ENCODE assay signal across 9 mouse cellular contexts in the genomic region with DNA sequence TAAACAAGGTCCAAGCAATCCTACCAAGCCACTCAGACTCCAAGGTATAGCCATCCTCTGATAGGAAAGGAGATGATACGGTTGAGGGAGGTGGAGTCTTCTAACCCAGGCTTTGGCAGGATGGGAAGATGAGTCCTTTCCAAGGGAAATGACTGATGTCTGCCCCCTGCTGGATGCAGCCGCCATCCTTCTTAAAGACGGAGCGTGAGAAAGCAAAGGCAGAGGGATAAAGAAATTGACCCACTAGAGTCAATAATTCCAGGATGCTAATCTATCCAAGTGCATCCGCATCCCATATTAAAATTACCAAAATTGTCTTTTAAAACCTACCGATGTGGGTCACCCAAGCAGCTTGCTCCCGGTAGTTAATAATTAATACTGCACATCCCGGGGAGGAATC.
DNase-seq lines count a peak whose midpoint lies in the region; ATAC-seq and TF ChIP-seq lines count a peak whose summit lies in the region.
"Had no signal": no experiment of that assay in that cellular context is flagged by ENCODE, and none has a peak within 500 bp of the region (broad histone marks: within the 10 kb centered on the region; RNA-seq: fewer than 3 reads in every experiment).

No protein-coding gene starts in this region.

- 74% methylated on average over 8 of the region's 8 CpGs for WGBS in embryonic facial prominence, embryonic 14.5 days
- WGBS in stomach, postnatal 0 days = 66% methylated on average over 8 of the region's 8 CpGs

- H3K27me3 ChIP-seq in embryonic facial prominence, embryonic 14.5 days (replicated peaks; ENCODE audit: control insufficient read depth, insufficient read depth, low read length) = no peaks in the 10 kb centered on the region
- no peaks in the 10 kb centered on the region for H3K27me3 ChIP-seq in stomach, postnatal 0 days (ENCODE audit: control insufficient read depth, insufficient read depth, low read length)
- H3K27me3 ChIP-seq: lung, embryonic 15.5 days had no signal

- H3K36me3 ChIP-seq in ES-E14 (ENCODE audit: control insufficient read depth, insufficient read depth, low read length, poor library complexity, severe bottlenecking) = no peaks in the 10 kb centered on the region
- no peaks in the 10 kb centered on the region for H3K36me3 ChIP-seq in embryonic facial prominence, embryonic 14.5 days (ENCODE audit: control insufficient read depth, insufficient read depth, low read length)
- no peaks in the 10 kb centered on the region for H3K36me3 ChIP-seq in stomach, postnatal 0 days (ENCODE audit: control insufficient read depth, insufficient read depth, low read length)
- H3K36me3 ChIP-seq: lung, embryonic 15.5 days had no signal

- no peak overlapping the region for H3K4me3 ChIP-seq in ES-E14 (ENCODE audit: insufficient read depth in 1 of 2, low read depth in 1 of 2, low read length in 2 of 2, poor library complexity in 1 of 2, severe bottlenecking in 1 of 2)
- no peak overlapping the region for H3K4me3 ChIP-seq in embryonic facial prominence, embryonic 14.5 days (ENCODE audit: low read depth, low read length)
- H3K4me3 ChIP-seq in layer of hippocampus, adult 2 months = peak overlapping the region; percentile 46
- no peak overlapping the region for H3K4me3 ChIP-seq in stomach, postnatal 0 days (ENCODE audit: low read depth, low read length)
- H3K4me3 ChIP-seq: lung, embryonic 15.5 days had no signal

- no peaks in the 10 kb centered on the region for H3K4me1 ChIP-seq in ES-E14 (ENCODE audit: control insufficient read depth in 2 of 2, insufficient read depth in 2 of 2, low read length in 2 of 2, poor library complexity in 1 of 2)
- peaks cover 12% of the 10 kb centered on the region; the same call in 1 of the 2 replicates for H3K4me1 ChIP-seq in embryonic facial prominence, embryonic 14.5 days (ENCODE audit: control insufficient read depth, insufficient read depth, low read length)
- H3K4me1 ChIP-seq in stomach, postnatal 0 days (replicated peaks; ENCODE audit: control insufficient read depth, insufficient read depth) = no peaks in the 10 kb centered on the region

- TF ChIP-seq EP300 in stomach, postnatal 0 days (optimal IDR thresholded peaks at IDR 0.05) = no peak

- H3K9ac ChIP-seq in ES-E14 (ENCODE audit: insufficient read depth, low read depth, low read length, poor library complexity, severe bottlenecking) = no peak overlapping the region
- H3K9ac ChIP-seq in embryonic facial prominence, embryonic 14.5 days (ENCODE audit: low read depth, low read length) = no peak overlapping the region
- H3K9ac ChIP-seq in stomach, postnatal 0 days (ENCODE audit: low read length) = no peak overlapping the region
- H3K9ac ChIP-seq: lung, embryonic 15.5 days had no signal

- no peaks in the 10 kb centered on the region for H3K9me3 ChIP-seq in ES-E14 (ENCODE audit: control insufficient read depth, insufficient read depth, low read depth, low read length)
- H3K9me3 ChIP-seq in embryonic facial prominence, embryonic 14.5 days (ENCODE audit: control insufficient read depth, low read length) = no peaks in the 10 kb centered on the region
- no peaks in the 10 kb centered on the region for H3K9me3 ChIP-seq in stomach, postnatal 0 days (ENCODE audit: control insufficient read depth, low read length)
- H3K9me3 ChIP-seq: lung, embryonic 15.5 days had no signal

- DNase-seq in cerebellum, postnatal 10 days = peak; percentile 82
- peak; percentile 44 for DNase-seq in ES-E14 (ENCODE audit: low read depth, low spot score)
- peak; percentile 41 for DNase-seq in embryonic facial prominence, embryonic 14.5 days (ENCODE audit: low spot score)
- DNase-seq in layer of hippocampus, adult 2 months (ENCODE audit: low spot score in 2 of 2) = peak; percentile 41 to 68
- peak; percentile 15 for DNase-seq in lung, postnatal 25 days (ENCODE audit: low spot score)
- peak; percentile 25 for DNase-seq in stomach, postnatal 0 days (ENCODE audit: low spot score)
- no peak for DNase-seq in spleen, adult 12 weeks (ENCODE audit: low spot score)

- H3K4me2 ChIP-seq in embryonic facial prominence, embryonic 14.5 days (ENCODE audit: low read depth, low read length) = no peak overlapping the region
- H3K4me2 ChIP-seq in stomach, postnatal 0 days (replicated peaks; ENCODE audit: low read depth) = no peak overlapping the region

- in situ Hi-C loops in ES-E14 (cut with MboI; ENCODE audit: low sequenced_read_pairs in 2 of 2, unreplicated experiment in 2 of 2) = loop anchor here in 1 of 2 experiments (10.0 kb wide), 1 partner anchor 286 kb away; no protein-coding TSS in a partner anchor

- TF ChIP-seq CTCF in layer of hippocampus, adult 2 months (conservative IDR thresholded peaks at IDR 0.05) = peak; percentile 87
- TF ChIP-seq CTCF in stomach, postnatal 0 days (IDR thresholded peaks at IDR 0.05; ENCODE audit: low read depth) = peak; percentile 64

- H3K27ac ChIP-seq in ES-E14 (ENCODE audit: insufficient read depth, low read depth, low read length, poor library complexity, severe bottlenecking) = no peak overlapping the region
- no peak overlapping the region for H3K27ac ChIP-seq in embryonic facial prominence, embryonic 14.5 days (replicated peaks; ENCODE audit: low read depth, low read length)
- H3K27ac ChIP-seq in layer of hippocampus, adult 2 months = peak overlapping the region; percentile 43
- no peak overlapping the region for H3K27ac ChIP-seq in stomach, postnatal 0 days (replicated peaks)

- ATAC-seq in cerebellum, adult (ENCODE audit: insufficient number of reproducible peaks, low FRiP score, low TSS enrichment) = no peak
- ATAC-seq in embryonic facial prominence, embryonic 14.5 days (ENCODE audit: low read depth) = no peak
- ATAC-seq in stomach, postnatal 0 days (ENCODE audit: low FRiP score, low TSS enrichment) = no peak

TF ChIP-seq in ES-E14, 5 proteins besides CTCF, POLR2A, EP300 and RAD21:
- no peak for TF ChIP-seq CHD2 (IDR thresholded peaks at IDR 0.05; ENCODE audit: low read depth, low read length)
- TF ChIP-seq ZC3H11A (IDR thresholded peaks at IDR 0.05; ENCODE audit: borderline replicate concordance, low read depth, low read length) = peak; percentile 61
- TF ChIP-seq HCFC1 (IDR thresholded peaks at IDR 0.05; ENCODE audit: borderline replicate concordance, insufficient read depth, low read length) = no peak
TF ChIP-seq in ES-E14: peak in this region for 1.
